Mouse (Mus musculus): ENCODE data around the gene Arhgef28. TPM values are rescaled to one million over a fixed set of nuclear protein-coding genes. Genes with fewer than 3 reads are reported as not detected.

The Arhgef28 gene
- polyA plus RNA-seq, 1 experiment, result 8.7 TPM

- DNase-seq, result no peak
- Histone ChIP-seq H3K27me3 (ENCODE audit: control insufficient read depth, insufficient read depth, low read length) (no peaks in the 10 kb centered on the region; the same call in 1 of the 2 replicates), H3K4me3 (replicated peaks; ENCODE audit: insufficient read depth, low read depth, low read length) (no peak overlapping the region), H3K4me1 (ENCODE audit: control insufficient read depth, insufficient read depth, low read length) (no peaks in the 10 kb centered on the region), H3K27ac (ENCODE audit: insufficient read depth, low read length) (no peak overlapping the region)
- TF ChIP-seq POLR2A (IDR thresholded peaks at IDR 0.05; ENCODE audit: borderline replicate concordance, insufficient read depth, low read length) (no peak), CTCF (IDR thresholded peaks at IDR 0.05; ENCODE audit: borderline replicate concordance, insufficient read depth, low read depth, low read length) (no peak)
- 60% methylated on average over 7 of the region's 7 CpGs for WGBS
Measured at GRCm38 (mm10) chr13:97887558-97887957, 318.7 kb downstream of the Arhgef28 start.

DNA sequence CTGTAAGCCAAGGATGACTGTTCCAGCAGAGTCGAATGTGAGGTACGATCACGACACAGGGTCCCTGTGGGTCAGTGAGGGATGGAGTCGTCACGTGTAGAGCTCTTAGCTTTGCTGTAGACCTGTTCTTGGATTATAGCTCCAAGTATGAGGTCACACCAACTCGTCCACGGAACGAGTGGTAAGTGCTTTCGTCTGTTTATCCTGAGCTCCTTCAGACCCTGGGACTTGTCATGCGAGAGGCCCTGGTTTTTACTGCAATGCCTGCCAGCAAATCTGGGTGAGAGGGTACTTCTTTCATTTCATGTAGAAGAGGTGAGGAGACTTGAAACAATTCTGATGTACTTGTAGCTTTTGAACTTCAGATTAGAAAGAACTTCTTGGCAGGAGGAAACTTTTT lies 322.6 kb downstream of the Arhgef28 start:
- Histone ChIP-seq H3K4me1 (ENCODE audit: control insufficient read depth, insufficient read depth, low read length) (no peaks in the 10 kb centered on the region), H3K4me3 (replicated peaks; ENCODE audit: insufficient read depth, low read depth, low read length) (no peak overlapping the region), H3K27ac (ENCODE audit: insufficient read depth, low read length) (no peak overlapping the region), H3K27me3 (ENCODE audit: control insufficient read depth, insufficient read depth, low read length) (no peaks in the 10 kb centered on the region)
- whole genome bisulfite sequencing, result 89% methylated on average over 10 of the region's 10 CpGs
- TF ChIP-seq CTCF (IDR thresholded peaks at IDR 0.05; ENCODE audit: borderline replicate concordance, insufficient read depth, low read depth, low read length), result no peak
- TF ChIP-seq POLR2A (IDR thresholded peaks at IDR 0.05; ENCODE audit: borderline replicate concordance, insufficient read depth, low read length), result no peak
- no peak for DNase-seq

- no peak for TF ChIP-seq CTCF (IDR thresholded peaks at IDR 0.05; ENCODE audit: borderline replicate concordance, insufficient read depth, low read depth, low read length)
- no peak for TF ChIP-seq POLR2A (IDR thresholded peaks at IDR 0.05; ENCODE audit: borderline replicate concordance, insufficient read depth, low read length)
- H3K27me3 ChIP-seq (ENCODE audit: control insufficient read depth, insufficient read depth, low read length), result no peaks in the 10 kb centered on the region; the same call in 1 of the 2 replicates
- no peak overlapping the region for H3K4me3 ChIP-seq (replicated peaks; ENCODE audit: insufficient read depth, low read depth, low read length)
- H3K27ac ChIP-seq (ENCODE audit: insufficient read depth, low read length), result no peak overlapping the region
- H3K4me1 ChIP-seq (ENCODE audit: control insufficient read depth, insufficient read depth, low read length), result no peaks in the 10 kb centered on the region
- 61% methylated on average over 4 of the region's 4 CpGs for WGBS
- no peak for DNase-seq
Measured at GRCm38 (mm10) chr13:97876450-97876849, 329.8 kb downstream of the Arhgef28 start.

- no peak for DNase-seq
- Histone ChIP-seq H3K27me3 (ENCODE audit: control insufficient read depth, insufficient read depth, low read length) (no peaks in the 10 kb centered on the region; the same call in 1 of the 2 replicates), H3K4me1 (ENCODE audit: control insufficient read depth, insufficient read depth, low read length) (no peaks in the 10 kb centered on the region), H3K27ac (ENCODE audit: insufficient read depth, low read length) (no peak overlapping the region), H3K4me3 (replicated peaks; ENCODE audit: insufficient read depth, low read depth, low read length) (no peak overlapping the region)
- 60% methylated on average over 6 of the region's 6 CpGs for WGBS
- TF ChIP-seq CTCF (IDR thresholded peaks at IDR 0.05; ENCODE audit: borderline replicate concordance, insufficient read depth, low read depth, low read length), result no peak
Measured at GRCm38 (mm10) chr13:97876031-97876430, 330.2 kb downstream of the Arhgef28 start.

DNA sequence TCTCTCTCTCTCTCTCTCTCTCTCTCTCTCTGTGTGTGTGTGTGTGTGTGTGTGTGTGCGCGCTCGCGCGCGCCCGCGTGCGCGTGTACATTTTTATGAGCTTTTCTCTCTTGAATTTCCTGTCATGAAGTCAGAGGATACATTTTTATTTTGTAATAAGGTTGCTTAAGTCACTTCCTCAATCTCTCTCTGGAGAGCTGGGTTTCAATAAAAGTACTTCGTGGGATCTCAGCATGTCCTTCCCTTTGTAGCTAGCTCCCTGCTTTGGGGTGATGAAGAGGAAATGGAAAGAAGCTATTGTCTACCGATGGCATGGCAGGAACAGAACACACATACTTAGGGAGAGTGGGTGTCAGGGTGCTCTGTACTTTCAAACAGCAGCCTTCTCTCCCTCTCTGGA lies 336.8 kb downstream of the Arhgef28 start:
- Histone ChIP-seq H3K4me3 (replicated peaks; ENCODE audit: insufficient read depth, low read depth, low read length) (no peak overlapping the region), H3K27ac (ENCODE audit: insufficient read depth, low read length) (no peak overlapping the region), H3K27me3 (ENCODE audit: control insufficient read depth, insufficient read depth, low read length) (no peaks in the 10 kb centered on the region; the same call in 1 of the 2 replicates), H3K4me1 (ENCODE audit: control insufficient read depth, insufficient read depth, low read length) (no peaks in the 10 kb centered on the region)
- TF ChIP-seq POLR2A (IDR thresholded peaks at IDR 0.05; ENCODE audit: borderline replicate concordance, insufficient read depth, low read length), result no peak
- no peak for TF ChIP-seq CTCF (IDR thresholded peaks at IDR 0.05; ENCODE audit: borderline replicate concordance, insufficient read depth, low read depth, low read length)
- WGBS, result 90% methylated on average over 12 of the region's 12 CpGs
- DNase-seq, result no peak

- Histone ChIP-seq H3K27me3 (ENCODE audit: control insufficient read depth, insufficient read depth, low read length) (no peaks in the 10 kb centered on the region), H3K27ac (ENCODE audit: insufficient read depth, low read length) (no peak overlapping the region), H3K4me3 (replicated peaks; ENCODE audit: insufficient read depth, low read depth, low read length) (no peak overlapping the region), H3K4me1 (ENCODE audit: control insufficient read depth, insufficient read depth, low read length) (no peaks in the 10 kb centered on the region)
- DNase-seq, result no peak
- WGBS, result 73% methylated on average over 13 of the region's 13 CpGs
- no peak for TF ChIP-seq CTCF (IDR thresholded peaks at IDR 0.05; ENCODE audit: borderline replicate concordance, insufficient read depth, low read depth, low read length)
- no peak for TF ChIP-seq POLR2A (IDR thresholded peaks at IDR 0.05; ENCODE audit: borderline replicate concordance, insufficient read depth, low read length)
Measured at GRCm38 (mm10) chr13:97867322-97867962, 338.8 kb downstream of the Arhgef28 start.

DNA sequence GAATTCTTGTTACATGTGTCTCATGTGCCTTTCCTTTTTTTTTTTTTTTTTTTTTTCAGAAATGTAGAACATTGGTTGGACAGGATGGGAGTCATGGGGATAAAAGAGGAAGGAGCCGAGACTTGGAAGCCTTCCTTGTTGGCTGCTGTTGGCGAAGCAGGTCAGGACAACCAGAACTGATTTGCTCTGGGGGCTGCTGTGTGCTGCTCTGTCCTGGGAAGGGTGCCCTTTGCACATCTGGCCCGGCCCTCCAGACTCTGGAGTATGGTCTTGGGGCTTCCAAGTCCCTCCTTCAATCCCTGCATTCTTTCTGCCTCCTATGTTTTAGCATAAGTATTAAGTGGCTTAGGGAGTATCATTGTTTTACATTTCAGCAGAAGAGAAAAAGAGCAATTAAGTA lies 347.2 kb downstream of the Arhgef28 start:
- DNase-seq, result no peak
- WGBS, result 63% methylated on average over 3 of the region's 3 CpGs
- H3K4me1 ChIP-seq (ENCODE audit: control insufficient read depth, insufficient read depth, low read length), result no peaks in the 10 kb centered on the region
- H3K27ac ChIP-seq (ENCODE audit: insufficient read depth, low read length), result no peak overlapping the region
- no peak for TF ChIP-seq CTCF (IDR thresholded peaks at IDR 0.05; ENCODE audit: borderline replicate concordance, insufficient read depth, low read depth, low read length)
- TF ChIP-seq POLR2A (IDR thresholded peaks at IDR 0.05; ENCODE audit: borderline replicate concordance, insufficient read depth, low read length), result no peak
- H3K4me3 ChIP-seq (replicated peaks; ENCODE audit: insufficient read depth, low read depth, low read length), result no peak overlapping the region
- no peaks in the 10 kb centered on the region for H3K27me3 ChIP-seq (ENCODE audit: control insufficient read depth, insufficient read depth, low read length)

- DNase-seq, result no peak
- H3K27me3 ChIP-seq (ENCODE audit: control insufficient read depth, insufficient read depth, low read length), result no peaks in the 10 kb centered on the region
- no peak overlapping the region for H3K4me3 ChIP-seq (replicated peaks; ENCODE audit: insufficient read depth, low read depth, low read length)
- TF ChIP-seq CTCF (IDR thresholded peaks at IDR 0.05; ENCODE audit: borderline replicate concordance, insufficient read depth, low read depth, low read length) (no peak), POLR2A (IDR thresholded peaks at IDR 0.05; ENCODE audit: borderline replicate concordance, insufficient read depth, low read length) (no peak)
- no peak overlapping the region for H3K27ac ChIP-seq (ENCODE audit: insufficient read depth, low read length)
- WGBS, result 87% methylated on average over 6 of the region's 6 CpGs
- H3K4me1 ChIP-seq (ENCODE audit: control insufficient read depth, insufficient read depth, low read length), result no peaks in the 10 kb centered on the region
Measured at GRCm38 (mm10) chr13:97857860-97858259, 348.4 kb downstream of the Arhgef28 start.
